Mouse (Mus musculus): ENCODE measurements around the gene Tsnax.

- no peak for TF ChIP-seq CTCF (IDR thresholded peaks at IDR 0.05; ENCODE audit: insufficient read depth, low read length)
- no peak for TF ChIP-seq POLR2A (IDR thresholded peaks at IDR 0.05; ENCODE audit: borderline replicate concordance, extremely low read depth, low read depth, low read length)
These were observed 31.1 kb downstream of the Tsnax start for GRCm38 (mm10) chr8:125043935-125044334.

All from lung, adult 2 months (tissue).